Mouse (Mus musculus) 3134 (cell line): ENCODE data around the gene Hc.

Experiments used
- DNase-seq: peaks from one replicate; pipeline ENCODE4 v3.0.0-alpha.2; 2011; ENCODE audit warnings: low spot score; ENCODE audit not compliant: insufficient read length; ENCODE audit errors: extremely low read depth

The Hc gene

DNA sequence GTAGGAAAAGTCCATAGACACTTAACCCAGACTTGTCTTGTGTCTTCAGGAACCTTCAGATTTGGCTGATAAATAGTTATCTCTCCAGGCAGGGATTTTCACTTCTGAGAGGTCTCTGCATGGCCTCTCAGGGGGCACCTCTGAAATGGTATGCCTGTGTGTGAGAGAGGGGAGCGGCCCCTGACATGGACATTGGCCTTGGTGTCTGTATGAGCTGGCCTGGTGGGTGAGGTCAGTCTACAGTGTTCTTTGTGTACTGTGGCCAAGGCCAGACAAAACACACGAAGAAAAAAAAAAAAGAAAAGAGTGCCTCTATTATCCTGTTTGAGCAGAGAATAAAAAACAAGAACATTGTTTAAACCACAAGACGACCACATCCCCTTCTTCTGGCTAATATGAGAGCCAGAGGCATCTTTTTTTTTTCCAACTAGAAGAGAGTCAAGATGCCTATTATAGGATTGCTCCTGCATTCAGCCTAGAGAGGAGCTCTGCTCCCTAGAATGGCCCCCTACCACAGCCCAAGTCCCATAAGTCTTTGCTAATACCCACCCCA lies 81.7 kb downstream of the Hc start:
- no peak for DNase-seq

DNA sequence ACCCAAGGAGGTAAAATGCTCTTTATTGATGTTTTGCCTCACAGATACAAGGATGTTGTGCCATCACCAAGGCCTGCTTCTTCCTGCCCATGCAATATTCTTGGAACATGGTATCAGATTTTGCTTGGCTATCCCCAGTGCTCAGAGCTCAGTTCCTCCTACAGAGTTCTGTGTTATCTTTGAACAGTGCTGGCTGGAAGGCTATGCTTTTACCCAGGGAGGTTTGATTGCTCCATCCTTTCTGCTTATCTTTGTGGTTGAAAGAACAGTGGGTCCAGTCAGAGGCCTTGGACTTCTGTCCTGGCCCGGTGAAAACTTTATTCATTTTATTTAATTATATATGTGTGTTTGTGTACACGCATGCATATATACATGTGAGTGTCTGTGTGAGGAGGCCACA lies 83.0 kb downstream of the Hc start:
- DNase-seq, result no peak

DNA sequence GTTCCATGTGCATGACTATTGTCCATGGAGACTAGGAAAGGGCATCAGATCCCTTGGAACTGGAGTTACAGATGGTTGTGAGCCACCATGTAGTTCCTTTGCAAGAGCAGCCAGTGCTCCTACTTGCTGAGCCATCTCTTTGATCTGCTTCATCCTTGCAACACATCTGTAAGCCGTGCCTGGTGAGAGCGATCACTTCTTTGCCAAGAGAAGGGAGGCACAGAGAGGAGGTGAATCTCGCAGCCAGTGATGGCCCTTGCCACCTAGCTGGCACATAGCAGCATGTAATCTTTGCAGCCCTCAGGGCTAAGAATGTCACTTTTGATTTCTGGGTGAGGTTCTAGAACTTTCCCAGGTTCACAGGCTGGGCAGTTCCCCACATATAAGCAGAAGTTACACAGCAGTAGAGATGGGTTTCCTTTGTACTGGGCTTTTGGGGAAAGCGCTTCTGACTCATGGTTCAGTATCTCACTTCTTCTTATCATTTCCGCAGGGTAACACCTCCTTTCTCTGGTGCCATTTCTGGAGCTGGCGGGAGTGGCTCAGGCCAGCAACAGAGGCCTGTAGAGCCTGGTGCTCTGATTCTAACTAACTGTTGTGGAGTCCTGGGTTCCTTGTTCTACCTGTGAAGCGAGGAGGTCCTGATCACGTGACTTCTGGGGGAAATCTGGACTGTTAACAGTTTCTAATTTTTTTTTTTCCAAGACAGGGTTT lies 84.1 kb downstream of the Hc start:
- no peak for DNase-seq

DNA sequence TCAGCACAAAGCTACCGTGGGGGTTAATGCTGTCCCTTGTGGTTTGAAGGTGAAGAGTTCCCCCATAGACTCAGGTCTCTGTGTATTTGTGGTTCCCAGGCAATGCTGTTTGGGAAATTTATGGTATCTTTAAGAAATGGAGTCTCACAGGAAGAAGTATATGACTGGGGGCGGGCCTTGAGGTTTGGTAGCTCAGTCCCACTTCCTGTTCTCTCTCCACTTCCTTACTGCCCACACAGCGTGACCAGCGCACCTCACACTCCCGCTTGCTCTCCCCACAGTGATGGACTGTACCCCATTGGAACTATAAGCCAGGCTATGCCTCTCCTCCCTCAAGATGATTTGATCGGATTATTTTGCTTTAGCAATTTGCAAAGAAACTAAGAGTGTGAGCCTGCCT lies 84.8 kb downstream of the Hc start:
- no peak for DNase-seq

DNA sequence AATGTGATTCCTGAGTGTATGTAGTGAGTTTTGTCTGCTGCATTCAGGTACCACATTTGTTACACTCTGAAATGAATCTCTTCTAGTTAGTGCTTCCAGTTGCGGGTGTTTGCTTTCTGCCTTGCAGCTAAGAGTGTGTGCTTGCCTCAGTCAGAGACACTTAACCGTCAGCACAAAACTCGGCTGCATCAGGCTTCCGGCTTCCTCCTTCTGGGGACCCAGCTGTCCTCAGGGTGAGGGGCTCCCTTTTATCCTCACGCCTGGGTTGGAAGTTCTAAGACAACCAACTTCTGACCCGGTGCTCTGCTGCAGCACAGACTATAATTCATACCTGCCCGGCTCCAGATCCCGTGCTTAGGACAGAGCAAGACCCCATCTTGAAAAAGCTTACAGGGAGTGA lies 88.2 kb downstream of the Hc start:
- no peak for DNase-seq

DNA sequence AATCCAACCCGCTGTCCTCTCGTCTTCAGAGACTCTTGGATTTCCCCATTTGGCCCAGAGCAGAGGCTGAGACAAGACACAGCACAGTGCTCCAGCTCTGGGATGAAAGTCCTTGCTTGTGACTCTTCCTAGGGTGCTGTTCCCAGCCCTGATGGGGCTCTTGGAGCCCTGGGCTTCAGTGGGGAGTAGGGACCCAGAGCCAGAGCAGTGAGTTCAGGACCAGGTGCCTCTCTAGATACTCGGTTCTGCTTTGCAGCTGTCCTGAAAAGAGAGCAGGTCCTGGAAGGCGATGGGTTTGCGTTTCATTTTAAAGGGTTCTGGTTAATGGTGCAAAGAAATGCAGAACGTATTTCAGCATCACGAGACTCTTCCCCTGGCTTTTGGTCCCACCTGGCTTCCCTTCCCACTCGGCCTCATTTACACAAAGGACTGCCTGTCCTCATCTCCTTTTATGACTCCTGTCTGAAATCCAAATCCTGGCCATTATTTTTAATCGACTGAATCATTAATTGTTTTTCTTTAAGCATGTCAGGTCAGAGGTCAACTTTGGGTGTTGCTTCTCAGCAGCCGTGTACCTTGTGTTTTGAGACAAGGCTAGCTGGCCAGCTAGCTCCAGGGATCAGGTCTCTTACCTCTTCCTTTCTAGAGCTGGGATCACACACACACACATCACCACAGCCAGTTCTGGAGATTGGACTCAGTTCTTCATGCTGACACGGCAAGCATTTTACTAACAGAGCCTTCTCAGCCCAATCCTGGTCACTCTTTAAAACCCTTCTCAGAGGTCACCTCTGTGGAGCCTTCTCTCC lies 90.0 kb downstream of the Hc start:
- DNase-seq, result no peak

DNA sequence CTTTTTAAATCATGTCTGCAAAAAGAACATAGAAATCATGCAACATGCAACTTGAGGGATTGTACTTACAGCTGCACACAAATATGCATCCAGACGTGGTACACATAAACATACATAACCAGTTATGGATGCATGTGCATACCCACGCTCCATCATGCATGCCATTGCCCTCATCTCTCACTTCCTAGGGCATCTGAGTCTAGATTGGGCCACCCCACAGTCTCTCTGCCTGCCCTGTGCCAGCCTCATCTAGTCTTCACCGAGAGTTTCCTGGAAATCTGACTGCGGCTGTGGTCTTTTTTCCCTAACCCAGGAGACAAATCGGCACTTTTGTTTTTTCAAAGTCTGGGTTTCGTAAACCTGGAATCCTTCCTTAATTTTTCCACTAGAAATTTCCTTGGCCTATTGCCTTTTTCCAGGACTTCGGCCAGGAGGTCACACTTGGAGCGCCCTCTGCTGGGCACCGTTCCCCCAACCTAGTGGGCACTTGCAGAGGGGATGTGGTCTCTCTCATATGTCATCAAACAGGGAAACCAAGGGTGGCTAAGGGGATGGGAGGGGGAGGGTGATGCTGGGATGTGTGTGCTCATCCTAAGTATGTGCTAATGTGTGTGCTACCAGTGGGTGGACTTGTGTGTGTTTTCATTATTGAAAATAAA lies 91.0 kb downstream of the Hc start:
- DNase-seq, result peak; percentile 56

DNA sequence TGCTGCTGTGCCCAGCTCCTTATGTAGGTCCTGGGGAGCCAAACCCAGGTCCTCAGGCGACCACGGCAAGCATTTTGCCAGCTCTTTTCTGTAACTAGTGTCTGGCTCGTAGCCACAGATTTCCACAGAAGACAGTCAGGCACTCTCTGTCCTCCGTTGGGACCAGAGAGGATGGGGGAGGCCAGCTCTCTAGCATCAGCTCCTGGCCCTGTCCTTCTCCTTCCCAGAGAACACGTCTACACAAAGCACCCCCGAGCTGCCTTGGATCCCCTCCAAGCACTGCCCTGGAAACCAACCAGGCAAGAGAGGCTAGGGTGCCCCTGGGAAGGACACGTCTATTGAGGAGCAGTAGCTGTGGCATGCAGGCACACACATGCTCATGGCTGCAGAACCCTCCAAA lies 92.1 kb downstream of the Hc start:
- no peak for DNase-seq

DNA sequence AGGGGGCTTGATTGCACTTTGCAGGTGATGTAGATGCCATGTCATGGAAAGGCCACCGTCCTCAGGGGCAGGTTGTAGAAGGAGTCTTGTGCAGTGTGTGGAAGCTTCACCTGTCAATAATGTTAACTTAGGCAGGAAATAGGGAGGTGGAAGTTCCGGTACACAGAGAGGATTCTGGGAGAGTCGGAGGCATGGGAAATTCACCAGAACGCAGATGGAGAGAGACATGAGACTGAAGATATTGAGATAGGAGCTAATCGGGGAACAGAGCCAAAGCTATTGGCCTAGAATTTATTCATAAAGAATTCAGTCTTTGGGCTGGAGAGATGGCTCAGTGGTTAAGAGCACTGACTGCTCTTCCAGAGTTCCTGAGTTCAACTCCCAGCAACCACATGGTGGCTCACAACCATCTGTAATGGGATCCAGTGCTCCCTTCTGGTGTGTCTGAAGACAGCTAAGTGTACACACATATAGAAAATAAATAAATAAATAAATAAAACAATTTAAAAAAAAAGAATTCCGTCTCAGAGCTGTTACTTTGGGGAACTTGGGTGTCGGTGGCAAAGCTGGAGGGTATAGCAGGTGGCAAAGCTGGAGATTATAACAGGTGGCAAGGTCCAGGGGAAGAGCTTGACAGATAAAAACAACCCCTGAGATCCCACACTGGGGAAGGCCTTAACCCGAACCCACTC lies 94.8 kb downstream of the Hc start:
- DNase-seq, result no peak

DNA sequence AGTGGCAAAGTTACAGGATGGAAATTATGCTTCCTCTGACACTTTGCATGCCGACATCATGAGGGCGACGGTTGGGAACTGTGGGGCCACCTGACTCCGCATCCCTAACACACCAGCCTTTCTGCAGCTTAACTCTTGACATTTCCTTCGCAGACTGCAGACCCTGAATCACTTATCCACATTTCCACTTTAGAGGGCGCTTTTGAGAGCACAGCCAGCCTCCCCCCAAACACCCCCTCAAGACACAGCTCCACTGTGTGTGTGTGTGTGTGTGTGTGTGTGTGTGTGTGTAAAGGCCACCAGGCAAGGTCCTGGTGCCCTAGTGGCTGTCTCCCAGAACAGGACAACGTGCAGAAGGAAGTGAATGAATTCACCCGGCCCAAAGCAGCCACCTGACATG lies 95.4 kb downstream of the Hc start:
- no peak for DNase-seq

DNA sequence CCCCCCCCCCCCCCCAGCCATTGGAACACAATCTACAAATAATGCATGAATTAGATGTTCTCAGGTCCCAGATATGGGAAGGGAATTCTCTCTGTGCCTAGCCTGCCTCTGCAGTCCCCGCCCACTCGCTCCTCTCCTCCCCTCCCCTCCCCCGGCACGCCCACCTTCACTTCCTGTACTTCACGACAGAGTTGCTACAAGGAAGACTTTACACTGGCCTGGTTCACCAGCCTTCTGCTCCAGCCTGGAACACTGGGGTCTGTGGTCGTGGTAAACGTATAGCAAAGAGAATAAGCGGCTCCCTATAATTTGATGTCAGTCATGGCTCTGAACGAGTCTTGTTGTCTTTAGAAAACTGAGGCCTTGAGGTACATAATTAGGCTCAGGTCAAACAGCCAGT lies 95.9 kb downstream of the Hc start:
- peak; percentile 67 for DNase-seq

DNA sequence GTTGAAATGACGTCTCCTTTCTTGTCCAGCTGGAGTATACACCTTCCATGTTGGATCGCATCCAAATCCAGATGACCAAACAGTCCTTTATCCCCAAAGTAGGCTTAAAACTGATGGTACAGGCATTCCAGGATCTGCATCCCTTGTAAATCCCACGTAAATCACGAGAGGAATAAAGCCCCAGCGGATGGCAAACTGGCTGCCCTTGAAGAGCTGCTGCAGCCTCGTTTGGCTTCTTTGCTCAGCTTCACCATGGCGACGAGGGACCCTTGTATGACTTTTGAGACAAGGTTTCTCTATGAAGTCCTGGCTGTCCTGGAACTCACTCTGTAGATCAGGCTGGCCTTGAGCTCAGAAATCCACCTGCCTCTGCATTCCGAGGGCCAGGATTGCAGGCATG lies 96.6 kb downstream of the Hc start:
- no peak for DNase-seq

DNA sequence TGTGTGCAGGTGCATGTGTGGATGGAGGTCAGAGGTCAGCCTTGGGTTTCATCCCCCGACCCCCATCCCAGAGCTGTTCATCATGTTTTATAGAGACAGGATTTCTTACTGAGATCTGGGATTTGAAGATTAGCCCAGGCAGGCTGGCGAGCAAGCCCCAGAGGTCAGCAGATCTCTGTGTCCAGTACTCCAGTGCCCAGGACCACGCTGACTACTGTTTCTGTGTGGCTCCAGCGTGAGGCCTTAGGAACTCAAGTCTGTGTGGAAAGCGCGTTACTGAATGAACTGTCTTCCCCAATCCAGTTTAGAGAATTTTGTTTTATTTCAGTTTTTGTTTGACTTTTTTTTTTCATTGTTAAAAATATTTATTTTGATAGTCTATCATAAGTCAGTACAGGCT lies 97.0 kb downstream of the Hc start:
- DNase-seq, result no peak

DNA sequence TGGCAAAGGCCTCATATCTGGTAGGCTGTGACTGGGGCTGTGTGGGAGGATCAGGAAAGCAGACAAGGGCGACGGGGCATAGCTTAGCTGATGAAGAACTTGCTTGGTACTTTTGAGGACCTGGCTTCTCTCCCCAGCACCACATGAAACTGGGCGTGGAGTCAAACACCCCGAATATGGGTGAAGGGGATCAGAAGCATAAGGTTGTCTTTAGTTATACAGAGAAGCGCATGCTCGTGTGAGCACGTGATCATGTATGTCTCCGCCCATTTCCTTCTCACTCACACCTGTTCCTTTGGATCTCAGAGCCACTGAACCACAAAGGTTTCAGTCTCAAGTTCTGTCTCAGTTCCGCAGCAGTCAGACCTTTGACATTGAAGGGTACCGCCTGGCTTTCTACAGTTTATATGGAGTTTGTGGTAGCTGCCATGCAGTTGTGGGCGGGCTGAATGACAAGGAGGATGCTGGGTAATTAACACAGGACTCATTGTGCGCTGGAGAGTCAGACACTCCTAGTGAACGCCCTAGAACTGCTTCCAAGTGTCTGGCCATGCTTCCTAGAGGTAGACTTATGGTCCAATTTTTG lies 97.8 kb downstream of the Hc start:
- no peak for DNase-seq

DNA sequence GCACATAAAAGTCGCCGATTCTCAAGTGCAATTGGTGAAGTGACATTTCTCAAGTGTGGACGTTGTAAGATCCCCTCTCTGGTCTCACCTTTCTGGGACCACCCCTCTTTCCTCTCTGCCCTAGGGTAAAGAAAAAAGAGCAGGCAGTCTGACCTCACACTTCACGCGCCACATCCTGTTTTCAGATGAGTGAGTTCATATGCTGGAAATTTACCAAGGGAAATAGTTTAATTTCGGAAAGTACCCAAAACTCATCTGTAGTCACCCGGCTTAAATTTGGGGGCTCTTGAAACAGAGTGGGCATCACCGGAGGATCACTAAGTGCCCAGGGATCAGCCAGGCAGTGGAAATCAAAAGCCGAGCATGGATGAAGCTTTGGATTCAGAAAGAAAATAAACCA lies 98.3 kb downstream of the Hc start:
- DNase-seq, result peak; percentile 27

DNA sequence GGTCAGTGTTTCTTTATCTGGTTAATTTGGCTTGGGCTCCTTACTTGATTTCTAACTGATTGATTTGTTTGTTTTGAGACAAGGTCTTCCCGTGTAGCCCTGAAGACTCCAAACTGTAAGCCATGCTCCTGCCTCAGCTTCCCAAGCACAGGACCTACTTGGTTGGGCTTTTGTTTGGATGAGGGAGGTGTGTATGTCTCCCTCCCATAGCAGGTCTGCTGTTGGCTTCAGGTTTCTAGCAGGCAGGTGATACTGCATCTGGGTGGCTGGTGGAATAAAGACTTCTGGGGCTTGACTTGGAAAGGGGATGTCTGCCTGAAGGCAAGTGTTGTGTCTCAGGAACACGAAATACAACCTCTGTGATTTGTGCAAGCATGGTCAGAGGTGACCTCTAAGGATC lies 99.0 kb downstream of the Hc start:
- no peak for DNase-seq

DNA sequence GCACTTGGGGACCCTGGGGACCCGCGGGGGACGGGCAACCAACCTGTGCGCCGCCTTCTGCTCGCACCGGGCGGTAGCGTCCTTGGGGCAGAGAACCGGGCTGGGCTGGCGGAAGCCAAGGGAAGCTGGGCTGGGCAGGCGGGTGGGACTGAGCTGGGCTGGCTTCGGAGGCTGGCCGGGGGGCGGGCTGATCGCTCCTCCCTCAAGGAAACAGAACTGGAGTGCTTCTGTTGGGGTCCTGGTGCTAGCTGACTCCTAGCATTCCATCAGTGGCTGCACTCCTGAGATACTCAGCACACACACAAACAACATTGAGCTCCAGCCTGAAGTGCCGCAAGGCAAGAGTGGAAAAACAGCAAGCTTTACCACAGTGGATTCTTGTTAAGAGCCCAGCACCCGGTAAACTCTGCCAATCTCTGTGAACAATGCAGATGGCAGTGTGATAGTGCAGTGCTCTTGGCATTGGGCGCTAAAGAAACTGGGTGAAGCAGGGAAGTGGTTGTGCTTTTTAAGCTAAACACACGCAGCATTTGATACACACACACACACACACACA lies 99.7 kb downstream of the Hc start, which contains the start of gene Traf1:
TSS of gene Traf1 (minus strand) at position 292 of the 556 bp plus-strand sequence.
- no peak for DNase-seq

DNA sequence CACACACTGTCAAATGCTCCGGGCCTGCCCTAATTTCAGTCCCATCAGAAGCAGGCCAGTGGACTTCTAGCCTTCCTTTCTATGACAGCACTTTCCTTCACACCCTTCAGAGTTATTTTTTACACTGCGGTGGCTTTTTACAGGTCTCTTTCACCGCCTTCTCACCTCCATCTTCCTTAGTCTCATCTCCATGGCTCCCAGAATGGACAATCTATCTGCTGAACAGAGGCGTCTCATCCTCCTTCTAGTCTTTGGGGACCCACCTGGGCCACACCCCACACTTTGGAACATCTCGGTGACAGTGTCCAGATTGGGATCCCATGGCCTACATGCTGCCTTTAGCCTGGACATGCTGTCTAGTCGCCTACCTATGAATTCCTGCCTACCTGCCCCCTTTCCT lies 100.3 kb downstream of the Hc start:
- DNase-seq, result no peak

DNA sequence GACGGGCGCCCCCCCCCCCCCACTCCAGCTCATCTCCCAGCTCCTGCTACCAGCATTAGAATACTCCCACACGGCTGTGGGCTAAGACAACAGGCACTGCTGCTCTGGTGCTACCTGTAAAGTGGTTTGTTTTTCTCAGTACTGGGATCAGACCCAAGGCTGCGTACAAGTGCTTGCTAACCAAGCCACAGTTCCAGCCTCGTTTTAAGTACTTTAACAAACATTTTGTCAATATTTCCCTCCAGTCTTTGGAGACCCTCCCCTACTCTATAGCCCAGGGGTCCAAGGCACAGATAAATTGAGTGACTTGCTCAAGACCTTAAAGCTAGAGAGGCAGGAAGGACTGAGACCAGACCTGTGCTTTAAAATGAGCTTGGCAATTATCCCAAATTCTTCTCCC lies 100.8 kb downstream of the Hc start:
- no peak for DNase-seq

DNA sequence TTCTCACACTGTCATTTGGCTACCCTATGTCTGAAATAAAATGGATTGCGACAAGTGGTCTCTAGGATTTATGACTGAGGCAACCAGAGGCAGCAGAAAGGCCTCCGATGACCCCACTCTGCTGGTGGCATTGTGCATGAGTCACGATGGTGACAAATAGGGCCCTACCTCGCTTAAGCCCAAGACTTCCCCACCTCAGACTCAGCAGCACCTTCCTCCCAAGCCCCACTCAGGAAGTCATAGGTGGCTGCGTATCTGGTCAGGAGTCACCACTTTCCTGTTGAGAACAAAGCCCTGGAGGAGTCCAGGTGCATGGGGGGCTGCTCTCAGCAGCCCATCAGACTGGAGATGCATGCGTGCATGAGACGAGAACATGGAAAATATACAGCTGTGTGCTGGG lies 102.7 kb downstream of the Hc start:
- peak; percentile 42 for DNase-seq
